Mouse (Mus musculus) megakaryocyte, embryonic 14.5 days (primary cell): ENCODE measurements around the gene Trim34a.
"Not testable (repeated sequence)": the region's sequence is repeated elsewhere in the genome, so short reads cannot be mapped to it uniquely, and the experiment has no call there.

Experiments used
- FLI1 ChIP-seq: IDR thresholded peaks from 2 replicates; pipeline ENCODE4 v1.6.1; 2012; ENCODE audit warnings: low read length, inconsistent platforms, mixed read lengths
- GATA1 ChIP-seq: IDR thresholded peaks from 3 replicates; pipeline ENCODE4 v1.6.1; 2012; ENCODE audit warnings: mixed read lengths, low read length, inconsistent platforms, borderline replicate concordance

DNA sequence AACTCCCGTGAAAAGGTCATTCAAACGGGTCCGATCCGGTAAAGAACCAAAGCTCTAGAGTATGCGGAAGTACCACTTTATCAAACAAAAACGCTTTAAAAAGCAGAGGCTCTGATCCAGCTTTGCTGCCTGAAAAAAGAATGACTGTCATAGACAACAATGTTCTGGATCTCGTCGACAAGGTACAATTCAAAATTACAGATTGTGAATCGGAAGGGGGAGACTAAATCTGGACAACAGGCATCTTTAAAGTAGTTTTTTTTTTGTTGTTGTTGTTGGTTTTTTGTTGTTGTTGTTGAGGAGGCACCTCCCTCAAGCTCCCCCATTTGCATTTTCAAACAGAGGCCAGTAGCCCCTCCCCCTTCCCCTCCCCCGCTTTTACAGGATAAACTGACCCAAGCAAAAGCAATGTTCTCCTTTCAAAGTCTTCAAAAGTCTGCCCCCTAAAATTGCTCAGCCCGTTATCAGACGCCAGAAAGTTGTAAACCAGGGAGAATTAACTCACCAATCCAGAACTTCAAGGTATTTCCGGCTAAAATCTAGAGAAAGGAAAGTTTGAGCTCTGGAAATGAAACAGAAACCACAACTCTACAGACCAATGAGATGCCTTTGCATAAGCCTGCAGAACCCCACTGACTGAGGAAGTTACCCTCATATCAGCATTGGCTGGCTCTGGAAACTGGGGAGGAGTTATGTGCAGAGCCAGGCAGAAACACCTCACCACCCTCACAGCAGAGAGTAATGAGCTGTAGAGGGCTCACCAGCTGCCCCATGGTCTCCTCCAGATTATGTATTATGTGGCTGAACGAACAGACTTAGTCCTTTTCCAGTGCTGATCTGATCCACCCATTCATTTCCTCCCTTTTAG, 43.6 kb downstream of the Trim34a start, which contains the start of gene Trim5:
- not testable (repeated sequence) for TF ChIP-seq GATA1, FLI1
